In genomic region chr3:88409741-88410644, GRCm38 (mm10) we compare ENCODE assay signal across 8 mouse cellular contexts. TPM values are rescaled to one million over a fixed set of nuclear protein-coding genes. Genes with fewer than 3 reads are reported as not detected.
DNase-seq lines count a peak whose midpoint lies in the region; ATAC-seq and TF ChIP-seq lines count a peak whose summit lies in the region.

Gene Pmf1, minus strand, starts transcription at chr3:88410331.

- peak within 1 kb of the TSS; percentile 82 for H3K4me3 ChIP-seq in gastrocnemius, adult 2 months
- peak within 1 kb of the TSS; percentile 53 for H3K4me3 ChIP-seq in hindbrain, postnatal 0 days (ENCODE audit: low read length)
- peak within 1 kb of the TSS; percentile 61 for H3K4me3 ChIP-seq in left cerebral cortex, adult 2 months

- ATAC-seq in common myeloid progenitor, adult 5-6 weeks (replicated peaks; ENCODE audit: low read depth, poor library complexity, severe bottlenecking): peak; percentile 93
- ATAC-seq in hindbrain, postnatal 0 days: peak; percentile 94
- ATAC-seq in megakaryocyte, adult 5-6 weeks (ENCODE audit: poor library complexity, severe bottlenecking): peak; percentile 89

- peak within 1 kb of the TSS; percentile 99 for H3K27ac ChIP-seq in gastrocnemius, adult 2 months
- H3K27ac ChIP-seq in hindbrain, postnatal 0 days: peak within 1 kb of the TSS; percentile 85
- H3K27ac ChIP-seq in left cerebral cortex, adult 2 months: peak within 1 kb of the TSS; percentile 95

- intact Hi-C loops in gastrocnemius, adult 2 months (cut with DNase I): loop anchor here (2.0 to 5.0 kb wide), 2 partner anchors 17 to 117 kb away; no protein-coding TSS in a partner anchor
- intact Hi-C loops in left cerebral cortex, adult 2 months (cut with DNase I): loop anchor here (1.0 to 5.0 kb wide), 3 partner anchors 15 to 117 kb away; partner anchors contain the start of gene Slc25a44

- DNase-seq in ZHBTc4 (ENCODE audit: low read depth, low spot score): peak; percentile 96
- peak; percentile 97 for DNase-seq in gastrocnemius, adult 2 months
- DNase-seq in hindbrain, postnatal 0 days (ENCODE audit: low spot score): peak; percentile 93
- peak; percentile 84 to 86 for DNase-seq in left cerebral cortex, adult 2 months (ENCODE audit: extremely low spot score in 1 of 2, low spot score in 2 of 2)
- DNase-seq in right cerebral cortex, adult 2 months (ENCODE audit: low spot score in 2 of 2): peak; percentile 85 to 89
- DNase-seq in urinary bladder, postnatal 14 days (ENCODE audit: low spot score): peak; percentile 95

- no peaks in the 10 kb centered on the region for H3K9me3 ChIP-seq in hindbrain, postnatal 0 days (ENCODE audit: low read length)

- no peaks in the 10 kb centered on the region for H3K4me1 ChIP-seq in hindbrain, postnatal 0 days (ENCODE audit: insufficient read depth, low read length)

- peak within 1 kb of the TSS; percentile 71 for H3K9ac ChIP-seq in hindbrain, postnatal 0 days (replicated peaks; ENCODE audit: low read length)

- H3K36me3 ChIP-seq in hindbrain, postnatal 0 days (ENCODE audit: insufficient read depth, low read length): peaks cover 19% of the 10 kb centered on the region

- WGBS in hindbrain, postnatal 0 days: under 1% methylated on average over 54 of the region's 54 CpGs

- no peaks in the 10 kb centered on the region for H3K27me3 ChIP-seq in hindbrain, postnatal 0 days (ENCODE audit: insufficient read depth, low read length)

- peak within 1 kb of the TSS; percentile 74 for H3K4me2 ChIP-seq in hindbrain, postnatal 0 days (ENCODE audit: low read depth, low read length)

- no peak for TF ChIP-seq CTCF in gastrocnemius, adult 2 months (IDR thresholded peaks at IDR 0.05)
- no peak for TF ChIP-seq CTCF in hindbrain, postnatal 0 days (IDR thresholded peaks at IDR 0.05; ENCODE audit: low read depth)
- no peak; the same call in 1 of the 2 replicates for TF ChIP-seq CTCF in left cerebral cortex, adult 2 months (IDR thresholded peaks at IDR 0.05)

RNA-seq across cellular contexts. Expression of gene Pmf1, which starts in this region (rescaled TPM):
- 88.3 and 107 TPM in 2 replicates for total RNA-seq in common myeloid progenitor, adult 5-6 weeks (2017)
- 10 to 100 TPM; 16.2 to 19.7 TPM for total RNA-seq in gastrocnemius, adult 2 months (2021)
- total RNA-seq in hindbrain, postnatal 0 days (2014; rRNA removed): 39.4 and 60.4 TPM in 2 replicates
- polyA plus RNA-seq in hindbrain, postnatal 0 days (2015; fragmentation: Nextera tagmentation; extraction: Ambion mirVana): 47.2 and 48.4 TPM in 2 replicates
- total RNA-seq in left cerebral cortex, adult 2 months (2021): 1 to 10 TPM; 6.5 to 6.6 TPM
- total RNA-seq in megakaryocyte, adult 5-6 weeks (2015): 115 and 131 TPM in 2 replicates
- total RNA-seq in megakaryocyte, adult 5-6 weeks (2017): 78.5 and 81.9 TPM in 2 replicates

Comparison
In these comparisons a context has a peak if more than half of its experiments do, and no peak if none do; other contexts are left out.
1. Peak in every context shown above with its lines: DNase-seq, ATAC-seq, H3K4me3 ChIP-seq and H3K27ac ChIP-seq.